Mouse (Mus musculus) heart, embryonic 14.5 days (tissue): ENCODE measurements around the gene Car9. TPM values are rescaled to one million over a fixed set of nuclear protein-coding genes. Genes with fewer than 3 reads are reported as not detected.
A peak's percentile ranks its signal among the peaks of the same experiment; 100 is the strongest.
"Not testable (repeated sequence)": the region's sequence is repeated elsewhere in the genome, so short reads cannot be mapped to it uniquely, and the experiment has no call there.

Experiments used
- ATAC-seq: fragments of 200-750 bp; cut with Nextera tagmentation; 2 replicates; pipeline ENCODE4 v1.8.0; 2017; ENCODE audit warnings: low read depth, moderate TSS enrichment; ENCODE audit not compliant: insufficient number of reproducible peaks, insufficient read depth, low FRiP score
- H3K27ac ChIP-seq, 2 experiments: fragments of 200-500 bp in 1 of 2; fragments of 300-500 bp in 1 of 2; sonication (generic) in 1 of 2; replicated peaks in 1 of 2; 2 replicates each; pipeline ENCODE4 v1.5.1; 2012 to 2014; ENCODE audit warnings: low read depth in 2 of 2, low read length in 2 of 2, control low read depth in 1 of 2, mild to moderate bottlenecking in 1 of 2, mixed read lengths in 1 of 2; ENCODE audit not compliant: control insufficient read depth in 1 of 2, insufficient read depth in 1 of 2
- H3K27me3 ChIP-seq: fragments of 300-500 bp; sonication (generic); 2 replicates; pipeline ENCODE4 v1.6.1; 2014; ENCODE audit warnings: mild to moderate bottlenecking, low read length, control low read depth; ENCODE audit not compliant: control insufficient read depth, insufficient read depth
- H3K36me3 ChIP-seq: fragments of 300-500 bp; sonication (generic); 2 replicates; pipeline ENCODE4 v1.6.1; 2014; ENCODE audit warnings: mild to moderate bottlenecking, control low read depth, low read length, mixed read lengths; ENCODE audit not compliant: control insufficient read depth, insufficient read depth
- H3K4me1 ChIP-seq, 2 experiments: fragments of 200-500 bp in 1 of 2; fragments of 300-500 bp in 1 of 2; sonication (generic) in 1 of 2; 2 replicates each; pipeline ENCODE4 v1.6.1; 2012 to 2014; ENCODE audit warnings: low read length in 2 of 2, control low read depth in 1 of 2, mixed read lengths in 1 of 2; ENCODE audit not compliant: control insufficient read depth in 2 of 2, insufficient read depth in 2 of 2
- H3K4me2 ChIP-seq: fragments of 300-500 bp; sonication (generic); 2 replicates; pipeline ENCODE4 v1.6.1; 2014; ENCODE audit warnings: mild to moderate bottlenecking, low read length
- H3K4me3 ChIP-seq, 2 experiments: fragments of 200-500 bp in 1 of 2; fragments of 300-500 bp in 1 of 2; sonication (generic) in 1 of 2; 2 replicates each; pipeline ENCODE4 v1.5.1; 2012 to 2014; ENCODE audit warnings: low read length in 2 of 2, mild to moderate bottlenecking in 2 of 2, control low read depth in 1 of 2, low read depth in 1 of 2, moderate library complexity in 1 of 2; ENCODE audit not compliant: control insufficient read depth in 1 of 2, insufficient read depth in 1 of 2
- H3K9ac ChIP-seq: fragments of 300-500 bp; sonication (generic); 2 replicates; pipeline ENCODE4 v1.6.1; 2014; ENCODE audit warnings: mild to moderate bottlenecking, low read length
- H3K9me3 ChIP-seq: fragments of 300-500 bp; sonication (generic); 2 replicates; pipeline ENCODE4 v1.6.1; 2016; ENCODE audit warnings: low read length, control low read depth; ENCODE audit not compliant: control insufficient read depth
- WGBS: fragments of 180-500 bp; shearing (Covaris S2); extraction: QIAGEN DNeasy Blood & Tissue Kit; methylation state at CpG from one replicate; pipeline ENCODE4 v1.1.7; 2014; 5-methylcytosine and 5-hydroxymethylcytosine counted together
- polyA plus RNA-seq: library from polyadenylated mRNA; unstranded; fragments of >200 nt; fragmentation: Nextera tagmentation; extraction: Ambion mirVana; gene quantifications from 2 replicates; pipeline ENCODE4 v1.2.1, GENCODE M21; 2014

The Car9 gene
- polyA plus RNA-seq, 1 experiment from 2014 or later = 2.4 TPM

GRCm38 (mm10) chr4:43485666-43486065 lies 21.1 kb upstream of the Car9 start:
- not testable (repeated sequence) for H3K36me3 ChIP-seq, H3K9ac ChIP-seq, H3K27me3 ChIP-seq, ATAC-seq, H3K4me1 ChIP-seq, H3K4me3 ChIP-seq, H3K27ac ChIP-seq, H3K9me3 ChIP-seq, H3K4me2 ChIP-seq
- WGBS = 74% methylated on average over 5 of the region's 5 CpGs

DNA sequence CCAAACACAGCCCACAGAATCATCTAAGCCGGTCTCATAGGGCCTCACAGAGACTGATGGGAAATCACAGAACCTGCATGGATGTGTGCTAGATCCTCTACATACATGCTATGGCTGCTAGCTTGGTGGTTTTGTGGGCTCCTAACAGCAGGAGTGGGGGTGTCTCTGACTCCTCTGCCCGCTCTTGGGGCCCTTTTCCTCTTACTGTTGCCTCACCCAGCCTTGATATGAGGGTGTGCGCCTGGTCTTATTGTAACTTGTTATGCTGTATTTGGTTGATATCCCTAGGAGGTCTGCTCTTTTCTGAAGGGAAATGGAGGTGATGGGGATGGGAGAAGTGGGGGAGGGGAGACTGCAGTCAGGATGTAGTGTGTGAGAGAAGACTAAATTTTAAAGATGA lies 17.2 kb upstream of the Car9 start:
- Histone ChIP-seq H3K4me1 (peaks cover 0 to 8% of the 10 kb centered on the region in 2 experiments; a peak in 2 of 4 replicates), H3K9me3 (no peaks in the 10 kb centered on the region), H3K4me2 (no peak overlapping the region), H3K27me3 (no peaks in the 10 kb centered on the region), H3K9ac (no peak overlapping the region), H3K27ac (no peak overlapping the region), H3K36me3 (no peaks in the 10 kb centered on the region), H3K4me3 (no peak overlapping the region)
- 89% methylated on average over 3 of the region's 3 CpGs for WGBS
- no peak for ATAC-seq

DNA sequence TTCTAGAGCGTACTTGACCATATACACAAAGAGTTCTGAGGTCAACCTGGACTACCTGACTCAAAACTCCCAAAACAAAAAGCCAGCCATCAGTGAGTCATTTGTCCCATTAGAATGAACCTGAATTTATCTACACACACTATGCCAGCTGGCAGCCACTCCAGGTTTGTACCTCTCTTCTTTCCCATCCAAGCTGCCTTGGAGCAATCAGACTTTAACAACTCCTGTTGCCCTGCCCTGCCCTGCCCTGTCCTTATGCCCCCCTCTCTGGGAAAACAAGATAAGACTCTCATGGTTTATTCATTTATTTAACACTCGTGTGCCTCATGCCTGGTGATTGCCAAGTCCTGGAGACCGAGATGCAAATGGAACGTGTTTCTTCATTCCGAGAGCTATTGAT lies 16.0 kb upstream of the Car9 start:
- H3K27ac ChIP-seq = no peak overlapping the region
- H3K4me1 ChIP-seq = peaks cover 5 to 18% of the 10 kb centered on the region in 2 experiments
- 70% methylated on average over 5 of the region's 5 CpGs for WGBS
- no peak overlapping the region for H3K9ac ChIP-seq
- no peak overlapping the region for H3K4me3 ChIP-seq
- no peak for ATAC-seq
- no peaks in the 10 kb centered on the region for H3K27me3 ChIP-seq
- no peaks in the 10 kb centered on the region for H3K9me3 ChIP-seq
- H3K36me3 ChIP-seq = peaks cover 5% of the 10 kb centered on the region
- H3K4me2 ChIP-seq = no peak overlapping the region

DNA sequence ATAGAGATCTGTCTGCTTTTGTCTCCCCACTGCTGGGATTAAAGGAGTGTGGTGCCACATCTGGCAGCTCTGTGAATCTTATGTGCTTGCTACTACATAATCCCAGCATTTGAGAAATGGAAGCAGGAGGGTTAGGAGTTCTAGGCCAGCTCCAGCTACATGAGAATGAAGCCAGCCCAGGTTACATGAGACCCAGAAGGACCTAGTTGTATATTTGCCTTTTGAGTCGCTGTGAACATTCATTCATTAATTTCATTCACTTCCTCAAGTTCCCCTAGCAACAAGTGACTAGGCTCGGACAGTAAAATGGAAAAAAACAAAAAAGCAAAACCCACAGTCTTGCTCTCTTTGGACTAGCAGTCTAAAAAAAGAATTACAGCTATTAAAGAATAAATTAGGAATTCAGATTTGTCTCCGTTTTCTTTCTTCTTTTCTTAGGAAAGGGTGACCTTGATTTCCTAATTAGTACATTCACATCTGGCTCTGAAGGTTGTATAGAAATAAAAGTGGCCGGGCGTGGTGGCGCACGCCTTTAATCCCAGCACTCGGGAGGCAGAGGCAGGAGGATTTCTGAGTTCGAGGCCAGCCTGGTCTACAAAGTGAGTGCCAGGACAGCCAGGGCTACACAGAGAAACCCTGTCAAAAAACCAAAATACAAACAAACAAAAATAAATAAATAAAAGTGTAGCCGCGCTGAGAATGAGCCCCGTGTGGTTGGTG lies 14.5 kb upstream of the Car9 start:
- Histone ChIP-seq H3K27me3 (no peaks in the 10 kb centered on the region), H3K36me3 (peaks cover 20% of the 10 kb centered on the region), H3K4me1 (peaks cover 8 to 27% of the 10 kb centered on the region in 2 experiments), H3K9ac (no peak overlapping the region), H3K9me3 (no peaks in the 10 kb centered on the region), H3K27ac (peak overlapping the region; percentile 51 to 90; a peak in 3 of 4 replicates), H3K4me2 (peak overlapping the region; percentile 85), H3K4me3 (peak overlapping the region; percentile 7 to 78; a peak in 3 of 4 replicates)
- 48% methylated on average over 12 of the region's 12 CpGs for WGBS
- ATAC-seq = no peak

GRCm38 (mm10) chr4:43492821-43493185 lies 14.0 kb upstream of the Car9 start, which contains the start of gene Ccdc107:
Ccdc107 (plus strand) TSS chr4:43492900.
- ATAC-seq = peak; percentile 94
- Histone ChIP-seq H3K4me2 (peak within 1 kb of the TSS; percentile 85), H3K4me1 (peaks cover 13 to 32% of the 10 kb centered on the region in 2 experiments), H3K4me3 (peak within 1 kb of the TSS; percentile 78 to 81), H3K36me3 (peaks cover 25% of the 10 kb centered on the region), H3K9ac (peak within 1 kb of the TSS; percentile 92), H3K9me3 (no peaks in the 10 kb centered on the region), H3K27me3 (no peaks in the 10 kb centered on the region), H3K27ac (peak within 1 kb of the TSS; percentile 79 to 90)
- under 1% methylated on average over 25 of the region's 25 CpGs for WGBS

GRCm38 (mm10) chr4:43493186-43493845 lies 13.4 kb upstream of the Car9 start:
- ATAC-seq = peak; percentile 87
- Histone ChIP-seq H3K27me3 (no peaks in the 10 kb centered on the region), H3K9ac (peak overlapping the region; percentile 92), H3K9me3 (no peaks in the 10 kb centered on the region), H3K27ac (peak overlapping the region; percentile 79 to 90), H3K4me2 (peak overlapping the region; percentile 85), H3K4me3 (peak overlapping the region; percentile 78 to 81), H3K36me3 (peaks cover 25% of the 10 kb centered on the region), H3K4me1 (peaks cover 16 to 37% of the 10 kb centered on the region in 2 experiments)
- WGBS = under 1% methylated on average over 47 of the region's 47 CpGs

DNA sequence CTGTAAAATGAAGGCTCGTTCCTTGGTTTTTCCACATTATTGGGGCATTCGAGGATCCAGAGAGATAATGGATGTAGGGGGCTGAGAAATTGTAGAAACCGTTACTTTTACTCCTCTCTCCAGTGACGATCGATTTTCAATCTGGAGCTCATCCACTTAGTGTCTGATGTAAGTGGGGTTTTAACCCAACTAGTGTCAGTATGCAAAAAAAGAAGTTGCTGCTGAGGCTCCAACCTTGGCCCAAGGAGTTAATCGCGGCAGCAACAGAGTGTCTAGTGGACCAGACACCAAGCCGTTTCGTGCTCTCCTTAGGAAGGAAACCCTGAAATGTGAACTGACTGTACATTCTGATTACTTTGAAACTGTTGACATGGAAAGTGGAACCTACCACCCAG lies 12.9 kb upstream of the Car9 start:
- Histone ChIP-seq H3K4me1 (peaks cover 18 to 43% of the 10 kb centered on the region in 2 experiments), H3K36me3 (peaks cover 25% of the 10 kb centered on the region), H3K4me2 (peak overlapping the region; percentile 85), H3K9me3 (no peaks in the 10 kb centered on the region), H3K4me3 (peak overlapping the region; percentile 78 to 81), H3K27ac (peak overlapping the region; percentile 79 to 90), H3K27me3 (no peaks in the 10 kb centered on the region), H3K9ac (peak overlapping the region; percentile 92)
- no peak for ATAC-seq
- WGBS = 1% methylated on average over 9 of the region's 9 CpGs
